Mouse (Mus musculus): Measurements from ENCODE around the gene Ppargc1a.

The Ppargc1a gene

DNA sequence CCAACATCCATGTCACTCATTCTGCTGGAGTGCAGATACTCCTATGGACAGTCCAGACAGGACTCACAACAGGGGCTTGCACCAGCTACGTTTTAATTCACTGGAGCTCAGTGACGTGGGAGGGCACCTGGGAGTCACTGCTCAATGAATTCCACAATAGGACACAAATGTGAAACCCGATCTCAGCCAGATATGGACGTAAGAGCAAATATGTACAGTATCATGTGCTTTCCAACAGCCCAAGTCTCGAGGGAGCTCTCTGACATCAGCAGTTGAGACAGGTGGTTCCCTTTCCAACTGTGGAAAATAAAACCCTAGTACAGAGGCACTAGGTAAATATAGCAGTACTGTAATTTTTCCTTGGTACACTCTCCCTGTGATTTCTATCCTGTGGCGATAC is at the start of gene Ppargc1a:
Gene Ppargc1a (minus strand): TSS at position 68 of the 400 bp plus-strand sequence.
- peak; percentile 23 for DNase-seq

DNA sequence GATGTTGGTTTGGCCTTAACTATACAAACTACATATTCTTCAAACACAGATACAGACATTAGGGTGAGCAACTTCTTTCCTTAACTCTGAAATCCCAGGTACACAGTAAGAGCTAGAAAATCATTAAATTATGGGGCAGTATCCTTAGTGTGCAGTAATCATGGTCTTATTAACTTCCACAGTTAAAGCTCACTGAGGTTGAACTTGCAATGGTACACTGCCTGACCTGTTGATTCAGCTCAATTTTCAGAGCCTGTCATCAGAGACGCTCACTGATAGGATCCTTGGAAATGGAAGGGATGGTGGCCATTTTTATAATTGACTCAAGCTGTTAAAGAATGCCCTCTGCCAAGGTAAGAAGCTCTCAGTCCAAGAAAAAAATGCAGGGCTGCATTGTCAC is 49.4 kb upstream of the Ppargc1a start:
- DNase-seq = no peak

DNA sequence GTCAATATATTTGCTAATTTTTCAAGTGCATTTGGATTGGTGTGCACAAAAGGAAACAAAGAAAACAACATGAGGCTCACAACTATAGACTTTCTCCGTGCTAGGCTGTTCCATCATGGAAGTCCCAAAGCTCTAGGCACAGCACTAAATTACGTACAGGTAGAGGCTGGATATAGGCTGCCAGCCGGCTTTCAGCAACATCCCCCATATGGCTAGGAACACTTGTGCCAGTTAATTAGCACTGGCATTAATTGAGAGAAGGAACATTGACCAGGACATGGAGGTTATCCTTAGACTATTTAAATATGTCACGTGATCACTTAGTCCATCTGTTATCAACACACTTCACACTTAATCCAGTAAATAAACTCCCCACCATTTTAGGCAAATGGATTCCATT is 44.5 kb upstream of the Ppargc1a start:
- DNase-seq = no peak

DNA sequence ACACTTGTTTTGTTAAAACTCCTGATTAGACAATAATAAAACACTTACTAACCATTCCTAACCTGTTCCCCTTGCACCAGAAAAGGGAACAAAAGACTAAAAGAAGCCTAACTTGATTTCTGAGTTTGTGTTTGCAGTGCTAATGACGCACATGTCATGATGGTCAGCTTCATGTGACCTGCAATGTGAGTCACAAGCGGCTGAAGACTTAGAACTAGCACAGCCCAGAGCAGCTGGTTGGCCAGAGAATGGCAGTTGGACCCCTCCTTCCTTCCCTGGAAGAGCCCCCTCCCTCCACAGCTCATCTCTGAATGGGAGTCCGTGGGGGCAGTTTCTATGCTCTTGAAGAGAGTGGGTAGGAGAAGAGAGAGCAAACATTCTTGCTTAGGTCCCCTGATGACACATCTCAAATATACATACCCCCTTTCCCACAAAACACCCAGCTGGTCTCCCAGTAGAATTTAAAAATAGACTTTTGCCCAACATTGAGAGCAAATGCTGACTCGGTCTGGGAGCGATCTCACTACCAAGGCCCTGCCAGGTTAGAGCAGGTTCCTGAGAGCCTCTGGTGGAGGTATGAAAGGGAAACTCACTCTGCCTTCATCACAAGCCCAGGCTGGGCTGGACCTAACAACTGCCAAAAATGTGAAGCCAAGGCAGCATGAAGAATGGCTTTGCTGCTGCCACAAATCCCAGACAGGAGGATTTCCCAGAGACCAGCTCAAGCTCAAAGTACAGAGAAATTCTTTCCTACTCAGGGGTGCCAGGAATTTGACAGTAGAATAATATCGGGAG is 40.4 kb upstream of the Ppargc1a start:
- DNase-seq = no peak

DNA sequence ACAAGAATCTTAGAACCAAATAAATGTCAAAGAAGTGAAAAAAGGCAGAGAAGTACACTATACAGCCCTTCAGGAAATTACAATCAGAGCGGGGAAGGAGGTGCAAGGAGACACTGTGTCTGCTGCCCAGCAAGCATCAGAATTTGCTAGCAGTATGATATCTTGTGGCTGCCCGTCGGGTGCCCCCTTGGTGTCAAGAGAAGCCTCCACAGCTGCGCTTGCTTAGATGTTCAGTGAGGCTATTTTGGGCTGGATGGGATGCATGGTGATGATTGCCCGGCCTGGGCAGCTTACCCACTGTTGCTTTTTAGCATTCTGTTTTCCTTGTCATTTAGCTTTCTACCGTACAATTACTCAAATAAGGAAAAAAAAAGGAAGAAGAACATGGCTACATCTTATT is 32.0 kb upstream of the Ppargc1a start:
- no peak for DNase-seq

DNA sequence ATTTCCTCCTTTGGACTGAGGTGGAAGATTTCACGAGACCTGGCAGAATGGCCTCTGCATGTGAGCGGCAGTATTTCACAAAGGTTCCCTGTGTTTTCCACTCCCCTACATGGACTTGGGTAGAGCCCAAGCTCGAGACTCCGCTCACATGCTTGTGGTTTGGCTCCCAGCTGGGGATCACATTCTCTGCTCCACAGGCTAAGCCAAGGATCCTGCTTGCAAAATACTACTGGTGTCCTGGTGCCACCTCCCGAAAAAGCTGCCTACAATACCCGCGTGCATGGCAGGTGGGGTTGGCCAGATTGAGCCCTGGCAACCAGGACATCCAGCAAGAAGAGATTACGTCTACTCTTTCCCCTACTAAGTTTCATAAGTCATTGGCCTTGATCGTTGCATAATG is 28.1 kb upstream of the Ppargc1a start:
- DNase-seq = no peak

DNA sequence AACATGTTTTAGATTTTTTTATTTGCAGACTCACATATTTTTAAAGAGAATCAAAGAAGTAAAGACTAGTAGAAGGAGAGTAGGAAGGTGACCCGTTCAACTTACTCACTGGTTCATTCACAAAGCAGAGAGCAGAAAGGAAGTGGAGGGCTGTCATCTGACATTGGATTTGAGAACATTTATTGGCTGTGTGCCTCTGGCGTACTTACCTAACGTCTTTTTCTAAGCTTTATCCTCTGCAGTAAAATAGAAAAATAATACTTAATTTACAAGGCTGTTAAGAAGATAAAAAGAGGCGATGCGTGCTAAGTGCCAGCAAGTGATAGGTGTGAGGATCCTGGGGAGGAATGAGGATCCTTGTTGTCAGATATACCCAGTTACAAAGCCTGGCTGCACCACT is 24.7 kb upstream of the Ppargc1a start:
- DNase-seq = no peak

DNA sequence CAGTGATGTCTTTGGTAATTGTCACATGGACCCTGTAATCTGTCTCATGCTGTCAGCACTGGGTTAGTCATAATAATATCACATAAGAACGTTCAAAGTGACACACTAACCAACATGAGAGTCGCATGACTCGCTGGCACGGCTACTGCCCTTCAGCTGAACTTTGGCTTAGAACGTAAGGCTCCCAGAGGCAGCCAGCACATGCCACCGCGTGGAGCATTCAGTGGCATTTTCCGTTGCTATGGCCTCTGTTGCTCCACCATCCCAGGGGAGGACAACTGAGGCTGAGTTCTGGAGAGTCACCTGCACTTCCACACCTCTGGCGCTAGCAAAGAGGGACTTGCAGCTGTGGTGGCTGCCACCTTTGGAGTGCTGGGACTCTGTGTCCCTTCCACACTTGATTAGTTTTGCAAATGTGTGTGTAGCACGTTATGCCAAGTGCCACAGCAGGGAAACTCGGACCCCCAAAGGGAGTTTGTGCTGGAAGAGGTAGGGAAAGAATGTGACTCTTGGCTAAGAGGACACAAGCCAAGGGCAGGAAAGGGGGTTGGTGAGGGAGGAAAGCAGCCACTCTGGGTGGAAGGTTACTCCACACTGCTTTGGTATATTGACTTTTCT is 24.1 kb upstream of the Ppargc1a start:
- peak; percentile 6 for DNase-seq

DNA sequence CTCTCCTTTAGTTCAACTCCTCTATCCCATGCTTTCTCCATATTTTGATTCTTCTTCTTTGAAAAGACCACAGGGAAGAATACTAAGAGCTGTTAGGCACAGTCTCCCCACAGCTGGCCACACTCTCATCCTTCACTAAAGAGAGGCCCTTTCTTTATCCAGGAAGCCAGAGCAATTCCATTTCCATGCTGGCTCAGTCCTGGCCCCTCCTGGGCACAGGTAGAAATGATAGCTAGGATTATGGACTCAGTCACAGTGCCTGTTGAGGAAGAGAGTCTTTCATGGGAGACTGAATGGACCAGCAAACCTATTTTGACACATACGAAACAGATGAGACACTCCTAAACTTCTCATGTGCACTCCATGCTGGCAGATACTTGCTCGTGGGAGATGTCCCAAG is 18.7 kb upstream of the Ppargc1a start:
- no peak for DNase-seq

DNA sequence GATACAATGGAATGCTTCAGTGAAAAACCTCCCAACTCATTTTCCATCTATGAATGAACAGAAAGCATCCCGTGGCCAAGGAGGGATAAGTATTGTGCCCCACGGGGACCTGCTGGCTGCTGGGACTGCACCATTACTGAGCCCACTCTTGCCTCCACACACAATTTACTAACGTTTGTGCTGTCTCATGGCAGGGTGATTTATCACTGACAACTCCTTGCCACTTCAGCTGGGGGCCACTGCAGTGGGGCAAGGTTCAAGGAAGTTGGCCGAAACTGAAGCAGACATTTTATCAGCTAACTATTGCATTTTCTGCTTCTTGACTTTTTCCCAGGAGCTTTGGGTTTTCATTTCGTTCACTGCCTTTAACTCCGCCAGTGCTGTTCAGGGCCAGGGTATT is 17.5 kb upstream of the Ppargc1a start:
- no peak for DNase-seq

DNA sequence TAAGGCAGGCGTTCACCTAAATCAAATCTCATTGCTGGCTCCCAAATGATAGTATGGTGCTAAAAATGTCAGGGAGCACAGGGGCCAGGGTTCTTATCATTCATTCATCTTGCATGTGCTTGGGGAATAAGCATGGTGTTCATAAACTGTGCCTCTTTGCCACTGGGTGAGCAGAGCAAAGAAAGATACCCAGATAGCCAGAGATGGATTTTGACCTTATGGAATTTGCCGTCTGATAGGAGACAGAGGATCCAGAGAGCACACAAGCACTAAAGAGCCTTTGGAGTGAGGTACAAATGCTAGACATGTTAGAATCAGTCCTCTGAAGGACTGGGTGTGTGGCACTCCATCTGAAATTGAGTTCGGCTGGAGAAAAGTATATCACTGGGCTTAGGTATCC is 16.7 kb upstream of the Ppargc1a start:
- DNase-seq = no peak

DNA sequence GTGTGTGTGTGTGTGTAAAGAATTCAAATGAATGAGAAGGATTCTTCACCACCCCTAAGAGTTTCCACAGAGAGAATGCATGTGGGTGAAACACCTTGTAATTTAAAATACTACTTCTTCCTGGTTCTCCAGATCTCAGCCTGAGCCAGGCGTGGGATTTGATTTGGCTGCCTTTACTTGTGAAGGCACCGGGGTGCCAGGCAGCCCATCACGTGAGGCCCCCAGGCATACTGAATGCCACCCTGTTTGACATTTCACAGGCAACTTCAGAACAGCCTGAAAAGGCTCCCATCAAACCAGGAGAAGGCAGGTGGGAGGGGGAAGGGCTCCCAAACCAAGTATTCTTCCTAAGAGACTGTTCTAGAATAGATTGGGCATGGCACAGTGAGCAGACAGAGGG is 16.1 kb upstream of the Ppargc1a start:
- DNase-seq = no peak

DNA sequence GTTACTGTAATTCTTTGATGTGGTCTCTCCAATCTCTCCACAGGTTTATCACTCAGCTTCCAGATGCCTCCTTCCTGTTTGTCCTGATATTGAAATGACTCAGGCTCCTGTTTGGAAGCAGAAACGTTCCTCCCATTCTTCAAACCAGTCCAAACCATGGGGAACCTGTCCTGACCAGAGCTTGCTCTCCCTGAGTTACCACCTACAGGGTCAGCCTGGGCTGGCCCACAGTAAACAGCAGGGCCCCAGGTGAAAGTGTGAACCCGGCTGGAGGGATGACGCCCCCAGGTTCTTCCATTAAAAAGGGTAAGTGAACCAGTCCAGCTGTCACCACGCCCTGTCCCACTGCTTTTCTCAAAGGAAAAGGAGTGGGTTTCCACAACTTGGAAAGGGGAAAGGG is 15.5 kb upstream of the Ppargc1a start:
- no peak for DNase-seq

DNA sequence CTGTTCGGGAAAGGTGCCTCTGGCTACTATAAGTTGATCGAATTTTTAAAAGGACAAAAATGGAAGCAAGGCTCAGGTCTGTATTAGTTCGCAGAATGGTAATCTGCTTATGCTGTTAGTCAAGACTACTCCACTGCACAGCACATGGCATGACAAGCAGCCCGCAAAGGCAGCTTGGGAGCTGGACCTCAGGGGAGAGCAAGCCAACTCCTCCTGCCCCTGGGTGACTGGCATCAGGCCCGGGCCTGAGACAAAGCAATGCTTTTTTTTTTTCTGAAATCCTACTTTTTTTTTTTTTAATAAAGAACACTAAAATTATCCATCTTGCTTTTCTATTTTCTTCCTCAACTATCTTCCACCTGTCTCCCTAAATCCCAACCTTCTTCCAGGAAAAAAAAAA is 15.1 kb upstream of the Ppargc1a start:
- no peak for DNase-seq

DNA sequence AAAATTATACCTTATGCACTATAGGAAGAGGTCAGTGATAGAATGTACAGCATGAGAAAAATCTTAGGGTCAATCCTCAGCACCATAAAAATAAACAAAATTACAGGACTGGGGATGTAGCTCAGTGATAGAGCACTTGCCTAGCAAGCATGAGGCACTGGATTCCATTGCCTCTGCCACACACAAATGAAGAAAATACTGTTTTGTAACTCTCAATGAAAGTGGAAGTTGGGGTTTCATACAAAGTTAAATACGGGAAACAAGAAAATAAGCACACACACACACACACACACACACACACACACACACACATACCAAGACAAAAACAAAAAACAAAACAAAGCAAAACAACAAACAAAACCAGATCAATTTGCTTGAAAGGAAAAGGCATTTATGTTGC is 10.1 kb upstream of the Ppargc1a start:
- DNase-seq = no peak

DNA sequence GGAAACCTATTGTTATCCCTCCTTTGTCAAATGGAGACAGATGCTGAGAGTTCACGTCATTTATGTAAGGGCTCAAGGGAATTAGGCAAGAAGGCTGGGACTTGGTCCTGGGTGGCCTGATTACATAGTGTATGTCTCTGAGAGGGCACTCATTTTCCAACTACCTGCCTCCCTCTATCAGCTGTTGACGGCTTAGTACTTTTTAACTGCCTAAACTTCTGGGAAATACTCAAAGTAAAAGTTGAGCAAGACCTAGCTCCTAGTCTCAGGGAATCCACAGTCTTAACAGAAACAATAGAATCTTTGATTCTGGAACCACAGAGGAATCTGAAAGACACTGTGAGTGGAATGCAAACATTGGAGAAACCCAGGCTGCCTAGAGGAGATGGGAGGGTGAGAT is 6.2 kb upstream of the Ppargc1a start:
- DNase-seq = no peak

DNA sequence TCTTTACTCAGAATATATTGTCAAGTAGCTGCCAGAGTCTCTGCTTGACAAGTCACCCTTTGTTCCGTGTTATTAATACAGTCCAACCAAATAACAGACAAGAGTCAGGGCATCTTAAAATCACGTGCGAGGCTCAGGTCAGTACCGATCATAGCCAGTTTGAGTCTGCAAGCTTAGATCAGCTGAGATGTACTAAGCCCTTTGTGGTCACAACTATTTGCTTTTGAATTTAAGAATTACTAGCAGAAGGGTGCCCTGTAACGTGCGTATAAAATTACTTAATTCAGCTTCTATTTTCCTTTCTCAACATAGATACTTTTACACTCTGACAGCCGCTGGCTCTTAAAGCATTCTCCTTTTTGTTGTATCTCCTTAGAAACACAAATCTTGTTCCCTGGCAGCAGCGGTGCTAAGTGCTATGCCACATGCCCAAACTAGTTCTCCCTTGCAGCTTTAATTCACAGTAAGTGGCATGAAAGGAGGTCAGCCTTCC is 718 bp upstream of the Ppargc1a start:
- DNase-seq = peak; percentile 32

DNA sequence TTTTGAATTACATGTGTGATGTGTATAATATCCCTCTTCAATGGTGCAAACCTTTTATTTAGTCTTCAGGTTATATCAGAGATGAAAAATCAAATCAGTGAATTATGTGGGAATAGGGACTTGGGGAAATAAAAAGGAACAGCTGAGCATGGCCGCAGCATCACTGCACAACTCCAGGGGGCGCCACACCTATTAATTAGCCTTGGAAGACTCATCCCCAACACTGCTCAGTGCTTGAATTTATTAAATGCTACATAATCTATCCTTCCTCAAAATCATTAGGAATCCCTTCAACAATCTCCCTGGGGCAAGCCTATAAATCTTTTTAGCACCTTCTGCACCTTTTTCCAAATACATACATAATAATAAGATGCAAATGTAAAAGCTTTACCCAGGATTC is 1.9 kb downstream of the Ppargc1a start:
- DNase-seq = no peak

DNA sequence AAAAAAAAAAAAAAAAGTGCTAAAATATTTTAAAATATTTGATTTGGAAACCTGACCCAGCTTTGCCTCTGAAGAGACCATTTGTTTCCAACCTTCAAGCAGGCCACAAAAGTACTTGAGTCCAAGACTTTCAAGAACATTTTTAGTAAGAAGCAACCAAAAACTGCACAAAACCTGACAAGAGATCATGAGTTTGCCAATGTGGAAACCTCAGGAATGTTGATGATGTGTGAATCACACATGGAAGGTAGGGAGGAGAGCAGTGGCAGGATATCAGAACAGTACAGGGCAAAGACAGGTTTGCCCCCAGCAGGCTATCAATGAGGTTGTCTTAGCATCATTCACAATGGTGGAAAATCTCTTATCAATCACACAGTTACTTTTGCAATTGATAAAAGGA is 2.5 kb downstream of the Ppargc1a start:
- no peak for DNase-seq

DNA sequence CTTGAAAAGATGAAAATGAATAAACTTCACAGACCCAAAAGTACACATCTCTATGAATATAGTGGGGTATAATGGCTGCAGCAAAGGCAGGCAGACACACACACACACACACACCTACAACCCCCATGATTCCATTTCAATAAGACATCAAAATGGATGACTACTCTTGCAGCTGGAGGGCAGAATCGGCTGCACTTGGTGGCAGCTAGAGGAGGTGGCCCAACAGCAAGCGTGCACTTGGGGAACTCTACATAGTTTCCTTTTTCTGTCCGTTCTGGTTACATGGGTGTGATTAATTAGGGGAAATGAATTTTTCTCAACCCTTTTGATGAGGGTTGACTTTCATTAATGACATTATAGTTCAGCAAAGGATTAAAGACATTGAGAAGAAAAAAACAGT is 4.0 kb downstream of the Ppargc1a start:
- DNase-seq = no peak

DNA sequence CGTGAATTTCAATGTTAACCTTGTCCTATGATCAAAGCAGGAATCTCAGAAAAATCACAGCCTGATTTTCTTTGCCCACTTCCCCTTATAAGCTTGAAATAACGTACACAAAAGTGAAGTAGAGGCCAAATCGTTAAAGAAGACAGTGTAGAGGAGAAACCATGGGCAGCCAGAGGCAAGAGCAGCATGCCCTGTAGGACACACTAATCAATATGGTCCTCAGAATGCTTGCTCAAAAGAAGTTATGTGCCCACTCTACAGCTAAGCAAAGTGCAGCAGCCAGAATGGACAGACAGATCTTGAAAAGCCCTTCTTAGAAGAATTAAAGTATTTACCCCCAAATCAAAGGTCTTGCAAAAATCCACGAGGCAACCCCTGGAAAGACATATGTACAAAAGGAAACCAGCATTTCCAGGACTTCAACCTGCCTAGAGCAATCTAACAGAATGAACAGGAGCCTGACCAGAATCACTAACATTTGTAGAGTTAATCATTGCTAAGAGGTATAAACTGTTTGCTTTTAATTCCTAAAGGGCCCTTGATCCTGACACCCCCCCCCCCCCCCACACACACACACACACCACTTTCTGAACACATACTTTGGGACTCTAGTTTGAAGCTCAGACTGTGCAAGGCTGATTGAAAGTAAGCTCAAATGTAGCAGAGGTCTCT is 9.8 kb downstream of the Ppargc1a start:
- DNase-seq = no peak

DNA sequence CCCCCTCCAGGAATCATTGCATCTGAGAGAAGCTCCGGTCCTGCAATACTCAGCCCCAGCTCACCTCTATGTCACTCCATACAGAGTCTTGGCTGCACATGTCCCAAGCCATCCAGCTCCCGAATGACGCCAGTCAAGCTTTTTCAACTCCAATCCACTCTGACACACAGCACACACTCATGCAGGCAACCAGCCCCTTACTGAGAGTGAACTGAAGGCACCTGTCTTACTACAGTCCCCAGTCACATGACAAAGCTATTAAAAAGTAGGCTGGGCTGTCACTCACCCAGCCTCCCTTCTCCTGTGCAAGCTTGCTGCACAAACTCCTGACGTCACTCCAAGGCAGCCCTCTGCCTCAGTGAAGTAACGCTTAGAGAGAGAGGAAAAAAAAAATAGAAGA is 13.9 kb downstream of the Ppargc1a start:
- peak; percentile 69 for DNase-seq

DNA sequence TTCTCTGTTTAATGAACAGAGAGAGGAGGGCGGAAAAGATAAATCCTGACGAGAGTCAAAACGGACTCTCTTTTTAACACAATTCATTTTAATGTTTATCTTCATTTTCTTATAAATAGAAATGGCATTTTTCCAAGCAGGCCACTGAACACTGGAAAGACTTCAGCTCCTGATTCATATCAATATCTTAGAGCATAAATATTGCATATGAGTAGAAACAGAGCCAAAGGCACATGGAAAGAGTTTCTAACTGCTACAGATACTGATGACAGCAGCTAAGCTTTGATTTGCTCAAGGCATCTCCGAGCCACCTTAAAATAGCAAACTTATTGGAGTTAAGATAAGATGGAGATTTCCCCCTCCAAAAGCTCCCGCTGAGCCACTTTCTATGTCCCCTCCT is 14.3 kb downstream of the Ppargc1a start:
- peak; percentile 11 for DNase-seq

DNA sequence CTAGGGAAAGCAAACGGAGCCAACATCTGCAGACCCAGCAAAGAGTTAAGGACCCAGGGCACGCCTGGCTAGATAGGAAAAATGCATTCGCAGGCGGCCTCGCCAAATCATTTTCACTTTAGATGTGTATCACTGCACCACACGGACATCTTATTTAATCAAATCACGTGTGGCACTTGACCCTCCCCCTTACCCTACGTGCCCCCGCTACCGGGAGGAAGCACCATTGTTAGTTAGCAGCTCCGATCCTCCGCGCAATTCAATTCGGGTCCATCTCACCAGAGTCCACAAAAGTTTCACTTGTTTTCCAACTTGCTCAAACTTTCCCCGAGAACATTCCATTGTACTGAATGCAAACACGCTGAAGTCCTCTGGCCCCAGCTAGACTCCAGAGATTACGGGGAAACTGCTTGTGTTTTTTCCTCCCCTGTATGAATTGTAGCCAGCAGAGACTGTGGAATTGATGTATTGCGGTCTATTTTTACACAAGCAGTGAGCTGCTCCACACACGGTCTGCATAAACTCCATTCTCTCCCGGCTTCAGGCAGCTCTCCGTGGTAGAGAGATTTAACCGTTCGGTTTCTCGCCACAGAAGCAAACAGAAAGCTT is 14.9 kb downstream of the Ppargc1a start:
- DNase-seq = peak; percentile 79
